Mouse (Mus musculus) MEL (cell line): Measurements from ENCODE around the gene Rac1. TPM values are rescaled to one million over a fixed set of nuclear protein-coding genes. Genes with fewer than 3 reads are reported as not detected.

Experiments used
- DNase-seq: peaks from one replicate; pipeline ENCODE4 v3.0.0; 2011; ENCODE audit warnings: low read depth, low spot score
- H3K27ac ChIP-seq: 2 replicates; pipeline ENCODE4 v1.5.1; 2012; ENCODE audit warnings: low read depth, mild to moderate bottlenecking, control low read depth, low read length, moderate library complexity; ENCODE audit not compliant: control insufficient read depth
- H3K27me3 ChIP-seq, 2 experiments: fragments of 150-350 bp in 1 of 2; sonication (generic) in 1 of 2; 2 replicates each; pipeline ENCODE4 v1.6.1; 2012; ENCODE audit warnings: low read length in 2 of 2, mild to moderate bottlenecking in 2 of 2, improper control_type of control experiment in 1 of 2, moderate library complexity in 1 of 2; ENCODE audit not compliant: insufficient read depth in 2 of 2, control insufficient read depth in 1 of 2
- H3K36me3 ChIP-seq, 2 experiments: 2 replicates each; pipeline ENCODE4 v1.6.1; 2012 to 2014; ENCODE audit warnings: low read length in 2 of 2, improper control_type of control experiment in 1 of 2, inconsistent platforms in 1 of 2, mild to moderate bottlenecking in 1 of 2; ENCODE audit not compliant: insufficient read depth in 2 of 2, control insufficient read depth in 1 of 2
- H3K4me1 ChIP-seq, 2 experiments: fragments of 150-350 bp in 1 of 2; sonication (generic) in 1 of 2; 2 replicates each; pipeline ENCODE4 v1.6.1; 2012; ENCODE audit warnings: low read length in 2 of 2, improper control_type of control experiment in 1 of 2, mild to moderate bottlenecking in 1 of 2; ENCODE audit not compliant: insufficient read depth in 2 of 2, control insufficient read depth in 1 of 2
- H3K4me3 ChIP-seq, 2 experiments: fragments of 150-350 bp in 1 of 2; sonication (generic) in 1 of 2; 2 replicates each; pipeline ENCODE4 v1.5.1; 2012; ENCODE audit warnings: low read depth in 2 of 2, low read length in 2 of 2, mild to moderate bottlenecking in 2 of 2, moderate library complexity in 2 of 2, control low read depth in 1 of 2, improper control_type of control experiment in 1 of 2; ENCODE audit not compliant: control insufficient read depth in 1 of 2, insufficient read depth in 1 of 2
- H3K79me2 ChIP-seq: 2 replicates; pipeline ENCODE4 v1.6.1; 2012; ENCODE audit warnings: mild to moderate bottlenecking, low read length, moderate library complexity; ENCODE audit not compliant: control insufficient read depth, poor library complexity, insufficient read depth
- H3K9ac ChIP-seq: 2 replicates; pipeline ENCODE4 v1.6.1; 2012; ENCODE audit warnings: low read depth, mild to moderate bottlenecking, control low read depth, low read length, moderate library complexity; ENCODE audit not compliant: control insufficient read depth, poor library complexity, severe bottlenecking
- H3K9me3 ChIP-seq: fragments of 150-350 bp; sonication (generic); replicated peaks from 2 replicates; pipeline ENCODE4 v1.6.1; 2012; ENCODE audit warnings: mild to moderate bottlenecking, low read length, improper control_type of control experiment, moderate library complexity; ENCODE audit not compliant: insufficient read depth
- BHLHE40 ChIP-seq: IDR thresholded peaks from 2 replicates; pipeline ENCODE4 v1.6.1; 2012; ENCODE audit warnings: low read depth, mild to moderate bottlenecking, inconsistent platforms, low read length, improper control_type of control experiment, borderline replicate concordance
- CHD2 ChIP-seq: IDR thresholded peaks from 2 replicates; pipeline ENCODE4 v1.6.1; 2011; ENCODE audit warnings: low read length, improper control_type of control experiment
- CTCF ChIP-seq, 3 experiments: IDR thresholded peaks in 2 of 3; conservative IDR thresholded peaks in 1 of 3; 2 replicates each; pipeline ENCODE4 v1.5.1; 2011 to 2012; ENCODE audit warnings: low read length in 3 of 3, low read depth in 2 of 3, mild to moderate bottlenecking in 2 of 3, improper control_type of control experiment in 1 of 3, inconsistent platforms in 1 of 3, mixed read lengths in 1 of 3, moderate library complexity in 1 of 3; ENCODE audit not compliant: control insufficient read depth in 1 of 3, insufficient read depth in 1 of 3, poor library complexity in 1 of 3, severe bottlenecking in 1 of 3
- E2F4 ChIP-seq: IDR thresholded peaks from 2 replicates; pipeline ENCODE4 v1.6.1; 2011; ENCODE audit warnings: low read depth, low read length, improper control_type of control experiment, borderline replicate concordance
- ETS1 ChIP-seq: IDR thresholded peaks from 2 replicates; pipeline ENCODE4 v1.6.1; 2012; ENCODE audit warnings: low read depth, mild to moderate bottlenecking, inconsistent platforms, low read length, improper control_type of control experiment, moderate library complexity
- GABPA ChIP-seq: IDR thresholded peaks from 2 replicates; pipeline ENCODE4 v1.6.1; 2012; ENCODE audit warnings: low read depth, mild to moderate bottlenecking, inconsistent platforms, low read length, improper control_type of control experiment, moderate library complexity
- GATA1 ChIP-seq: IDR thresholded peaks from 2 replicates; pipeline ENCODE4 v1.6.1; 2011; ENCODE audit warnings: low read depth, low read length, improper control_type of control experiment
- HCFC1 ChIP-seq: IDR thresholded peaks from 2 replicates; pipeline ENCODE4 v1.6.1; 2012; ENCODE audit warnings: low read depth, mild to moderate bottlenecking, inconsistent platforms, low read length, improper control_type of control experiment, moderate library complexity
- KAT2A ChIP-seq: conservative IDR thresholded peaks from 2 replicates; pipeline ENCODE4 v1.6.1; 2012; ENCODE audit warnings: low read depth, low read length, improper control_type of control experiment, inconsistent platforms
- MAX ChIP-seq: IDR thresholded peaks from 2 replicates; pipeline ENCODE4 v1.6.1; 2011; ENCODE audit warnings: low read length, improper control_type of control experiment
- MAZ ChIP-seq: IDR thresholded peaks from 2 replicates; pipeline ENCODE4 v1.6.1; 2012; ENCODE audit warnings: low read depth, mild to moderate bottlenecking, inconsistent platforms, low read length, improper control_type of control experiment
- MYB ChIP-seq: IDR thresholded peaks from 2 replicates; pipeline ENCODE4 v1.6.1; 2011; ENCODE audit warnings: mild to moderate bottlenecking, low read depth, low read length, improper control_type of control experiment
- MYC ChIP-seq: IDR thresholded peaks from 2 replicates; pipeline ENCODE4 v1.6.1; 2011; ENCODE audit warnings: low read depth, mild to moderate bottlenecking, low read length, improper control_type of control experiment, moderate library complexity
- NELFE ChIP-seq: IDR thresholded peaks from 2 replicates; pipeline ENCODE4 v1.6.1; 2011; ENCODE audit warnings: low read depth, low read length, improper control_type of control experiment
- NRF1 ChIP-seq: IDR thresholded peaks from 2 replicates; pipeline ENCODE4 v1.6.1; 2014; ENCODE audit warnings: low read depth, mild to moderate bottlenecking, inconsistent platforms, low read length, improper control_type of control experiment, moderate library complexity; ENCODE audit not compliant: poor library complexity, insufficient read depth, severe bottlenecking
- POLR2AphosphoS2 ChIP-seq: IDR thresholded peaks from 2 replicates; pipeline ENCODE4 v1.6.1; 2011; ENCODE audit warnings: low read length, improper control_type of control experiment
- RAD21 ChIP-seq: IDR thresholded peaks from 2 replicates; pipeline ENCODE4 v1.6.1; 2011; ENCODE audit warnings: mild to moderate bottlenecking, low read depth, low read length, improper control_type of control experiment
- RCOR1 ChIP-seq: IDR thresholded peaks from 2 replicates; pipeline ENCODE4 v1.6.1; 2012; ENCODE audit warnings: low read depth, mild to moderate bottlenecking, inconsistent platforms, low read length, improper control_type of control experiment
- SIN3A ChIP-seq: IDR thresholded peaks from 2 replicates; pipeline ENCODE4 v1.6.1; 2012; ENCODE audit warnings: low read length, improper control_type of control experiment, inconsistent platforms
- TBP ChIP-seq: IDR thresholded peaks from 2 replicates; pipeline ENCODE4 v1.8.0; 2011; ENCODE audit warnings: low read depth, low read length, improper control_type of control experiment
- TCF12 ChIP-seq: IDR thresholded peaks from 2 replicates; pipeline ENCODE4 v1.6.1; 2014; ENCODE audit warnings: low read depth, mild to moderate bottlenecking, inconsistent platforms, low read length, improper control_type of control experiment, moderate library complexity
- USF1 ChIP-seq: IDR thresholded peaks from 2 replicates; pipeline ENCODE4 v1.6.1; 2014; ENCODE audit warnings: low read depth, mild to moderate bottlenecking, inconsistent platforms, low read length, improper control_type of control experiment, moderate library complexity
- ZC3H11A ChIP-seq: IDR thresholded peaks from 2 replicates; pipeline ENCODE4 v1.6.1; 2012; ENCODE audit warnings: low read depth, mild to moderate bottlenecking, inconsistent platforms, low read length, improper control_type of control experiment
- ZMIZ1 ChIP-seq: IDR thresholded peaks from 2 replicates; pipeline ENCODE4 v1.6.1; 2012; ENCODE audit warnings: low read depth, mild to moderate bottlenecking, inconsistent platforms, low read length, improper control_type of control experiment, moderate library complexity
- ZNF384 ChIP-seq: IDR thresholded peaks from 2 replicates; pipeline ENCODE4 v1.6.1; 2012; ENCODE audit warnings: low read depth, mild to moderate bottlenecking, inconsistent platforms, low read length, improper control_type of control experiment
- polyA plus RNA-seq, 2 experiments: library from polyadenylated mRNA; stranded (reverse) in 1 of 2; unstranded in 1 of 2; fragments of >175 nt in 1 of 2; fragments of >200 nt in 1 of 2; gene quantifications; 2 replicates each; pipeline versions ENCODE4 v1.2.1 to v1.2.4; 2012; ENCODE audit warnings: low replicate concordance in 2 of 2, low read depth in 1 of 2; ENCODE audit not compliant: insufficient read length in 2 of 2, insufficient read depth in 1 of 2, missing spikeins in 1 of 2
- total RNA-seq: library from RNA; depleted of rRNA; stranded (reverse); fragments of 300-350 nt; gene quantifications from 2 replicates; pipeline ENCODE4 v1.2.3, GENCODE M21; 2012

Gene Rac1
- total and polyA plus RNA-seq, 3 experiments: 105 to 251 (median 134) TPM

GRCm38 (mm10) chr5:143527486-143528307 lies at the start of gene Rac1 (continued):
- TF ChIP-seq CTCF (IDR thresholded peaks at IDR 0.05 in 2 of 3, conservative IDR thresholded peaks at IDR 0.05 in 1 of 3; ENCODE audit: control insufficient read depth in 1 of 3, insufficient read depth in 1 of 3, low read depth in 2 of 3, low read length in 3 of 3, poor library complexity in 1 of 3, severe bottlenecking in 1 of 3) (no peak), ZMIZ1 (0 out of 2 replicates have a peak, but pooled peaks have one; percentile 63), BHLHE40 (peak; percentile 31; the same call in 1 of the 2 replicates)
- TF ChIP-seq, all 39 proteins: peak for 23

GRCm38 (mm10) chr5:143574261-143575178 lies 46.7 kb upstream of the Rac1 start:
- Histone ChIP-seq H3K4me1 (peaks cover 0 to 10% of the 10 kb centered on the region in 2 experiments; a peak in 3 of 4 replicates), H3K4me3 (no peak overlapping the region), H3K79me2 (no peaks in the 10 kb centered on the region), H3K9ac (no peak overlapping the region), H3K27me3 (no peaks in the 10 kb centered on the region), H3K36me3 (no peaks in the 10 kb centered on the region), H3K9me3 (no peaks in the 10 kb centered on the region), H3K27ac (no peak overlapping the region)
- no peak for TF ChIP-seq KAT2A
- no peak for TF ChIP-seq NRF1
- no peak for TF ChIP-seq E2F4
- no peak for TF ChIP-seq MAZ
- no peak for TF ChIP-seq TBP
- TF ChIP-seq ZNF384: no peak
- TF ChIP-seq GATA1: no peak
- no peak for TF ChIP-seq NELFE
- DNase-seq: no peak

DNA sequence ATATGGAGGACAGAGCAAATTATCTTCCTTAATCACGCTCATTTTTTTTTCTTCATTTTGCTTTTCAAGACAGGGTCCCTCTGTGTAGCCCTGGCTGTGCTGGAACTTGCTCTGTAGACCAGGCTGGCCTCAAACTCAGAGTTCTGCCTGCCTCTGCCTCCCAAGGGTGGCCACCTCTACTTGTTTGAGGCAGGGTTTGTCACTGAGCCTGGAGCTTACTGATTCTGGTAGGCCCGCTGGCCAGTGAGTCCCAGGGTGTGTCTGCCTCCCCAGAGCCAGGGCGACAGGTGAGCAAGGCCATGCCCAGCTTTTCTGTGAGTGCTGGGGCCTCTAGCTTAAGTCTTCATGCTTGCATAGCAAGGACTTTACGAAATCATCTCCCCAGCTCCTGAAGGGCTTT lies 45.2 kb upstream of the Rac1 start:
- Histone ChIP-seq H3K27me3 (no peaks in the 10 kb centered on the region), H3K4me3 (no peak overlapping the region), H3K27ac (no peak overlapping the region), H3K4me1 (no peaks in the 10 kb centered on the region), H3K9ac (no peak overlapping the region), H3K36me3 (no peaks in the 10 kb centered on the region), H3K9me3 (no peaks in the 10 kb centered on the region), H3K79me2 (no peaks in the 10 kb centered on the region)
- no peak for DNase-seq
- no peak for TF ChIP-seq GABPA
- TF ChIP-seq USF1: no peak
- no peak for TF ChIP-seq RCOR1
- no peak for TF ChIP-seq HCFC1
- no peak for TF ChIP-seq NELFE
- TF ChIP-seq SIN3A: no peak
- no peak for TF ChIP-seq MYB
- no peak for TF ChIP-seq ETS1
- TF ChIP-seq ZC3H11A: no peak
- TF ChIP-seq TCF12: no peak
- no peak for TF ChIP-seq POLR2AphosphoS2
- no peak for TF ChIP-seq MAX
- no peak for TF ChIP-seq ZNF384
- no peak for TF ChIP-seq GATA1
- TF ChIP-seq MYC: no peak
- no peak for TF ChIP-seq RAD21
- TF ChIP-seq CHD2: no peak
